18 mouse cellular contexts compared by ENCODE assay signal in genomic region chr16:32559493-32559892, GRCm38 (mm10). TPM values are rescaled to one million over a fixed set of nuclear protein-coding genes. Genes with fewer than 3 reads are reported as not detected.
DNase-seq lines count a peak whose midpoint lies in the region; ATAC-seq and TF ChIP-seq lines count a peak whose summit lies in the region.
"Had no signal": no experiment of that assay in that cellular context is flagged by ENCODE, and none has a peak within 500 bp of the region (broad histone marks: within the 10 kb centered on the region; RNA-seq: fewer than 3 reads in every experiment).

No protein-coding gene starts in this region.

- peak; percentile 21 to 26 for DNase-seq in kidney, adult 8-10 months
- DNase-seq in liver, embryonic 13.5 days = no peak
- DNase-seq in large intestine, adult 2 months (ENCODE audit: low read depth, low spot score) = peak; percentile 13
- DNase-seq in cerebellum, postnatal 36 days = no peak
- DNase-seq: adrenal gland, postnatal 10 days; cerebellum, adult 11 months; cerebellum, adult 9-10 months; cerebellum, postnatal 25 days; gastrocnemius, adult 2 months; gastrocnemius, postnatal 25 days had no signal

- no peak overlapping the region for H3K9ac ChIP-seq in kidney, embryonic 14.5 days (ENCODE audit: low read depth, low read length)
- H3K9ac ChIP-seq in liver, embryonic 13.5 days = 0 out of 2 replicates have a peak overlapping the region, but pooled peaks have one; percentile 2
- no peak overlapping the region for H3K9ac ChIP-seq in liver, embryonic 12.5 days
- H3K9ac ChIP-seq in intestine, postnatal 0 days (ENCODE audit: low read depth, low read length) = no peak overlapping the region
- H3K9ac ChIP-seq: forebrain, embryonic 13.5 days; heart, embryonic 12.5 days; hindbrain, embryonic 15.5 days had no signal

- no peak for TF ChIP-seq CTCF in intestine, postnatal 0 days (IDR thresholded peaks at IDR 0.05; ENCODE audit: low read depth)

- H3K4me2 ChIP-seq in kidney, embryonic 14.5 days (replicated peaks; ENCODE audit: low read depth, low read length) = no peak overlapping the region
- no peak overlapping the region for H3K4me2 ChIP-seq in liver, embryonic 13.5 days
- no peak overlapping the region for H3K4me2 ChIP-seq in liver, embryonic 12.5 days
- no peak overlapping the region for H3K4me2 ChIP-seq in intestine, postnatal 0 days (replicated peaks; ENCODE audit: low read depth)
- H3K4me2 ChIP-seq: forebrain, embryonic 13.5 days; heart, embryonic 12.5 days; hindbrain, embryonic 15.5 days had no signal

- no peaks in the 10 kb centered on the region for H3K36me3 ChIP-seq in kidney, embryonic 14.5 days (ENCODE audit: control insufficient read depth, insufficient read depth, low read length)
- no peaks in the 10 kb centered on the region for H3K36me3 ChIP-seq in liver, embryonic 13.5 days
- no peaks in the 10 kb centered on the region for H3K36me3 ChIP-seq in liver, embryonic 12.5 days
- H3K36me3 ChIP-seq in intestine, postnatal 0 days (ENCODE audit: control insufficient read depth, insufficient read depth) = no peaks in the 10 kb centered on the region
- H3K36me3 ChIP-seq: embryonic facial prominence, embryonic 10.5 days; heart, embryonic 12.5 days; hindbrain, embryonic 10.5 days; hindbrain, embryonic 15.5 days had no signal

- no peak overlapping the region for H3K27ac ChIP-seq in kidney, embryonic 14.5 days (ENCODE audit: low read depth, low read length)
- H3K27ac ChIP-seq in liver, embryonic 13.5 days = peak overlapping the region; percentile 19; the same call in 1 of the 2 replicates
- no peak overlapping the region for H3K27ac ChIP-seq in liver, embryonic 12.5 days
- no peak overlapping the region for H3K27ac ChIP-seq in intestine, postnatal 0 days (ENCODE audit: low read depth, low read length)
- H3K27ac ChIP-seq: embryonic facial prominence, embryonic 10.5 days; forebrain, embryonic 13.5 days; gastrocnemius, adult 2 months; hindbrain, embryonic 10.5 days; hindbrain, embryonic 15.5 days had no signal

- H3K9me3 ChIP-seq in kidney, embryonic 14.5 days (ENCODE audit: control insufficient read depth, low read length) = no peaks in the 10 kb centered on the region
- no peaks in the 10 kb centered on the region for H3K9me3 ChIP-seq in liver, embryonic 13.5 days (replicated peaks)
- H3K9me3 ChIP-seq in liver, embryonic 12.5 days (replicated peaks) = no peaks in the 10 kb centered on the region
- H3K9me3 ChIP-seq in intestine, postnatal 0 days (ENCODE audit: control insufficient read depth) = no peaks in the 10 kb centered on the region
- H3K9me3 ChIP-seq: embryonic facial prominence, embryonic 10.5 days; forebrain, embryonic 13.5 days; heart, embryonic 12.5 days; hindbrain, embryonic 10.5 days; hindbrain, embryonic 15.5 days had no signal

- WGBS in kidney, embryonic 14.5 days = 69% methylated on average over 4 of the region's 4 CpGs
- WGBS in liver, embryonic 13.5 days (ENCODE audit: insufficient replicate concordance) = 71% methylated on average over 4 of the region's 4 CpGs
- WGBS in liver, embryonic 12.5 days (ENCODE audit: insufficient replicate concordance) = 60% methylated on average over 4 of the region's 4 CpGs
- WGBS in intestine, postnatal 0 days = 37% methylated on average over 4 of the region's 4 CpGs
- WGBS in large intestine, adult 2 months = 32% methylated on average over 4 of the region's 4 CpGs

- H3K4me1 ChIP-seq in kidney, embryonic 14.5 days (ENCODE audit: control insufficient read depth, insufficient read depth, low read length) = no peaks in the 10 kb centered on the region
- H3K4me1 ChIP-seq in liver, embryonic 13.5 days (replicated peaks) = peaks cover 27% of the 10 kb centered on the region
- H3K4me1 ChIP-seq in liver, embryonic 12.5 days = peaks cover 20% of the 10 kb centered on the region
- 0 out of 2 replicates have a peak, but pooled peaks cover 2% of the 10 kb centered on the region for H3K4me1 ChIP-seq in intestine, postnatal 0 days (replicated peaks; ENCODE audit: control insufficient read depth, insufficient read depth, low read length)
- H3K4me1 ChIP-seq: embryonic facial prominence, embryonic 10.5 days; forebrain, embryonic 13.5 days; heart, embryonic 12.5 days; hindbrain, embryonic 10.5 days; hindbrain, embryonic 15.5 days had no signal

- ATAC-seq in kidney, embryonic 14.5 days (ENCODE audit: low FRiP score, low TSS enrichment) = no peak
- no peak for ATAC-seq in liver, embryonic 13.5 days (ENCODE audit: low read depth)
- ATAC-seq in liver, embryonic 12.5 days = no peak
- ATAC-seq in intestine, postnatal 0 days = peak; percentile 11; the same call in 1 of the 2 replicates
- ATAC-seq: forebrain, embryonic 13.5 days had no signal

- H3K4me3 ChIP-seq in kidney, embryonic 14.5 days (ENCODE audit: low read length) = no peak overlapping the region
- no peak overlapping the region for H3K4me3 ChIP-seq in liver, embryonic 13.5 days (replicated peaks)
- no peak overlapping the region for H3K4me3 ChIP-seq in liver, embryonic 12.5 days
- H3K4me3 ChIP-seq in intestine, postnatal 0 days (ENCODE audit: low read depth, low read length) = no peak overlapping the region
- H3K4me3 ChIP-seq: embryonic facial prominence, embryonic 10.5 days; forebrain, embryonic 13.5 days; gastrocnemius, adult 2 months; heart, embryonic 12.5 days; hindbrain, embryonic 10.5 days; hindbrain, embryonic 15.5 days had no signal

- no peaks in the 10 kb centered on the region for H3K27me3 ChIP-seq in kidney, embryonic 14.5 days (ENCODE audit: control insufficient read depth, insufficient read depth, low read length)
- H3K27me3 ChIP-seq in liver, embryonic 13.5 days = no peaks in the 10 kb centered on the region
- peaks cover 12% of the 10 kb centered on the region for H3K27me3 ChIP-seq in liver, embryonic 12.5 days (replicated peaks)
- no peaks in the 10 kb centered on the region for H3K27me3 ChIP-seq in intestine, postnatal 0 days (replicated peaks; ENCODE audit: control insufficient read depth, insufficient read depth, low read length)
- H3K27me3 ChIP-seq: forebrain, embryonic 13.5 days; heart, embryonic 12.5 days; hindbrain, embryonic 15.5 days had no signal

RNA-seq across cellular contexts. Expression of gene Tfrc, which starts 49.2 kb away (rescaled TPM):
- polyA plus RNA-seq in kidney, embryonic 14.5 days (2014; fragmentation: Nextera tagmentation; extraction: Ambion mirVana) = 38.1 and 62.0 TPM in 2 replicates
- 262 and 322 TPM in 2 replicates for polyA plus RNA-seq in liver, embryonic 13.5 days (2015; fragmentation: Nextera tagmentation; extraction: Ambion mirVana)
- polyA plus RNA-seq in liver, embryonic 12.5 days (2016; fragmentation: Nextera tagmentation; extraction: Ambion mirVana) = 327 and 339 TPM in 2 replicates
- 23.1 and 23.7 TPM in 2 replicates for polyA plus RNA-seq in intestine, postnatal 0 days (2015; fragmentation: Nextera tagmentation; extraction: Ambion mirVana)
- 21.1 and 22.8 TPM in 2 replicates for polyA plus RNA-seq in large intestine, adult 2 months (2012; rRNA removed)

Comparison
In these comparisons a context has a peak if more than half of its experiments do, and no peak if none do; other contexts are left out.
1. DNase-seq: peak in kidney, adult 8-10 months (2 of 2) and large intestine, adult 2 months (single experiment); none in liver, embryonic 13.5 days (single experiment) and cerebellum, postnatal 36 days (0 of 2).